Comparison of ENCODE assay signal across 24 mouse cellular contexts in the genomic region with DNA sequence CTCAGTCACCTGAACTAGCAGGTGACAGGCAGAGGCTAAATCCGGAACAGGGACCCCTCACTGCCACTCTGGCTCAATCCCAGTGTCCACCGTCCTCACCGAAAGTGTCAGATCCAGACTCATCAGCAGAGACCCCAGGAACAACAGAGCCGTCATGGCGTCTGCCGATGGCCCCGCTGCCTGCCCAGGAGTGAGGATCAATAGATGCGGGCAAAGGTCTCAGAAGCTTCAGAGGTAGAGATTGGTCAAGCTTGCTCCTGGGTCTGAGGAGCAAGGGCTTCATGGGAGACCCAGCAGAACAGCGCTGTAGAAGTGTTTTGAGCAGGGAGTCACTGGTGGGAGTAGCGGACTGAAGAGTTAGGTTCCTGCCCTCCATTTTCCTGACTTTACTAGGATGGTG. TPM values are rescaled to one million over a fixed set of nuclear protein-coding genes. Genes with fewer than 3 reads are reported as not detected.
DNase-seq lines count a peak whose midpoint lies in the region; ATAC-seq and TF ChIP-seq lines count a peak whose summit lies in the region.
"Had no signal": no experiment of that assay in that cellular context is flagged by ENCODE, and none has a peak within 500 bp of the region (broad histone marks: within the 10 kb centered on the region; RNA-seq: fewer than 3 reads in every experiment).

A gene (minus strand): TSS at position 181 of the 400 bp plus-strand sequence.

- WGBS in limb, embryonic 13.5 days, result 85% methylated on average over 10 of the region's 10 CpGs
- 91% methylated on average over 10 of the region's 10 CpGs for WGBS in limb, embryonic 10.5 days
- 67% methylated on average over 10 of the region's 10 CpGs for WGBS in liver, embryonic 13.5 days (ENCODE audit: insufficient replicate concordance)
- WGBS in liver, postnatal 0 days (ENCODE audit: insufficient replicate concordance), result 70% methylated on average over 10 of the region's 10 CpGs

- TF ChIP-seq CTCF in liver, postnatal 0 days (IDR thresholded peaks at IDR 0.05; ENCODE audit: low read depth), result no peak

- H3K27ac ChIP-seq in limb, embryonic 13.5 days, result no peak within 1 kb of the TSS
- no peak within 1 kb of the TSS for H3K27ac ChIP-seq in limb, embryonic 10.5 days
- no peak within 1 kb of the TSS; the same call in 1 of the 2 replicates for H3K27ac ChIP-seq in liver, embryonic 13.5 days
- H3K27ac ChIP-seq in liver, postnatal 0 days (ENCODE audit: low read depth), result peak within 1 kb of the TSS; percentile 77
- H3K27ac ChIP-seq: embryonic facial prominence, embryonic 10.5 days; forebrain, embryonic 15.5 days; heart, embryonic 10.5 days; hindbrain, embryonic 15.5 days had no signal

- no peak for DNase-seq in limb, embryonic 10.5 days (ENCODE audit: low spot score)
- no peak for DNase-seq in liver, embryonic 13.5 days
- peak; percentile 55 for DNase-seq in liver, postnatal 0 days
- DNase-seq in cerebellum, postnatal 10 days, result no peak
- no peak for DNase-seq in cerebellum, adult 11 months
- DNase-seq: adrenal gland, postnatal 25 days; cerebellum, adult 11-12 months; cerebellum, adult 9-10 months; cerebellum, postnatal 36 days; gastrocnemius, postnatal 36 days; heart, adult 11 months; heart, postnatal 10 days had no signal

- H3K9me3 ChIP-seq in limb, embryonic 13.5 days, result peaks cover 5% of the 10 kb centered on the region; the same call in 1 of the 2 replicates
- H3K9me3 ChIP-seq in limb, embryonic 10.5 days (replicated peaks), result no peaks in the 10 kb centered on the region
- H3K9me3 ChIP-seq in erythroblast, embryonic 14.5 days (ENCODE audit: control insufficient read depth, low read length), result no peaks in the 10 kb centered on the region
- no peaks in the 10 kb centered on the region for H3K9me3 ChIP-seq in liver, embryonic 13.5 days (replicated peaks)
- H3K9me3 ChIP-seq in liver, postnatal 0 days (ENCODE audit: low read length), result no peaks in the 10 kb centered on the region
- H3K9me3 ChIP-seq: embryonic facial prominence, embryonic 10.5 days; forebrain, embryonic 15.5 days; G1E; heart, embryonic 10.5 days; hindbrain, embryonic 15.5 days had no signal

- ATAC-seq in limb, embryonic 13.5 days (ENCODE audit: low FRiP score, low read depth), result no peak
- ATAC-seq in liver, embryonic 13.5 days (ENCODE audit: low read depth), result no peak
- ATAC-seq in liver, postnatal 0 days, result peak; percentile 43; the same call in 1 of the 2 replicates
- ATAC-seq: CD4-positive, CD25-positive, alpha-beta regulatory T cell, adult 4 months; forebrain, embryonic 15.5 days; intestine, embryonic 16.5 days had no signal

- H3K27me3 ChIP-seq in limb, embryonic 13.5 days, result peaks cover 15% of the 10 kb centered on the region
- peaks cover 15% of the 10 kb centered on the region for H3K27me3 ChIP-seq in limb, embryonic 10.5 days (ENCODE audit: low read depth, poor library complexity, severe bottlenecking)
- peaks cover 16% of the 10 kb centered on the region for H3K27me3 ChIP-seq in erythroblast, embryonic 14.5 days (ENCODE audit: control insufficient read depth)
- peaks cover 17% of the 10 kb centered on the region for H3K27me3 ChIP-seq in liver, embryonic 13.5 days
- peaks cover 5% of the 10 kb centered on the region for H3K27me3 ChIP-seq in liver, postnatal 0 days (ENCODE audit: insufficient read depth, low read length)

- H3K4me2 ChIP-seq in limb, embryonic 13.5 days (replicated peaks), result no peak within 1 kb of the TSS
- peak within 1 kb of the TSS; percentile 52 for H3K4me2 ChIP-seq in liver, embryonic 13.5 days
- H3K4me2 ChIP-seq in liver, postnatal 0 days (ENCODE audit: low read depth, low read length), result peak within 1 kb of the TSS; percentile 55
- H3K4me2 ChIP-seq: forebrain, embryonic 15.5 days; hindbrain, embryonic 15.5 days had no signal

- H3K4me1 ChIP-seq in limb, embryonic 13.5 days, result peaks cover 4% of the 10 kb centered on the region
- peaks cover 3% of the 10 kb centered on the region for H3K4me1 ChIP-seq in limb, embryonic 10.5 days
- H3K4me1 ChIP-seq in erythroblast, embryonic 14.5 days (ENCODE audit: control insufficient read depth), result no peaks in the 10 kb centered on the region
- H3K4me1 ChIP-seq in liver, embryonic 13.5 days (replicated peaks), result peaks cover 11% of the 10 kb centered on the region
- H3K4me1 ChIP-seq in liver, postnatal 0 days (ENCODE audit: insufficient read depth), result peaks cover 20% of the 10 kb centered on the region
- H3K4me1 ChIP-seq: forebrain, embryonic 15.5 days had no signal

- H3K4me3 ChIP-seq in limb, embryonic 13.5 days, result no peak within 1 kb of the TSS
- no peak within 1 kb of the TSS for H3K4me3 ChIP-seq in limb, embryonic 10.5 days
- H3K4me3 ChIP-seq in erythroblast, embryonic 14.5 days (replicated peaks), result peak within 1 kb of the TSS; percentile 26
- peak within 1 kb of the TSS; percentile 27 for H3K4me3 ChIP-seq in liver, embryonic 13.5 days (replicated peaks)
- H3K4me3 ChIP-seq in liver, postnatal 0 days (ENCODE audit: low read depth, low read length), result peak within 1 kb of the TSS; percentile 45
- H3K4me3 ChIP-seq: embryonic facial prominence, embryonic 10.5 days; forebrain, embryonic 15.5 days; heart, embryonic 10.5 days; hindbrain, embryonic 15.5 days had no signal

- peak within 1 kb of the TSS; percentile 32; the same call in 1 of the 2 replicates for H3K9ac ChIP-seq in limb, embryonic 13.5 days
- H3K9ac ChIP-seq in liver, embryonic 13.5 days, result peak within 1 kb of the TSS; percentile 43; the same call in 1 of the 2 replicates
- H3K9ac ChIP-seq in liver, postnatal 0 days (replicated peaks), result peak within 1 kb of the TSS; percentile 59
- H3K9ac ChIP-seq: forebrain, embryonic 15.5 days; hindbrain, embryonic 15.5 days had no signal

- no peak for TF ChIP-seq EP300 in liver, postnatal 0 days (IDR thresholded peaks at IDR 0.05; ENCODE audit: low read depth)

- no peaks in the 10 kb centered on the region for H3K36me3 ChIP-seq in limb, embryonic 13.5 days
- no peaks in the 10 kb centered on the region for H3K36me3 ChIP-seq in limb, embryonic 10.5 days
- no peaks in the 10 kb centered on the region; the same call in 1 of the 2 replicates for H3K36me3 ChIP-seq in erythroblast, embryonic 14.5 days (ENCODE audit: control insufficient read depth)
- no peaks in the 10 kb centered on the region for H3K36me3 ChIP-seq in liver, embryonic 13.5 days
- no peaks in the 10 kb centered on the region for H3K36me3 ChIP-seq in liver, postnatal 0 days (replicated peaks; ENCODE audit: insufficient read depth, low read length)
- H3K36me3 ChIP-seq: embryonic facial prominence, embryonic 10.5 days; forebrain, embryonic 15.5 days; G1E; heart, embryonic 10.5 days; hindbrain, embryonic 15.5 days had no signal

RNA-seq across cellular contexts. Expression of the gene that starts here (rescaled TPM):
- 0.08 and 0.51 TPM in 2 replicates for polyA plus RNA-seq in limb, embryonic 13.5 days (2015; fragmentation: Nextera tagmentation; extraction: Ambion mirVana)
- 0.14 TPM in 1 of 2 replicates, not detected in the other for polyA plus RNA-seq in limb, embryonic 10.5 days (2016; fragmentation: Nextera tagmentation; extraction: Ambion mirVana)
- polyA plus RNA-seq in erythroblast, embryonic 14.5 days (2012), result 0.09 and 0.25 TPM in 2 replicates
- polyA plus RNA-seq in liver, embryonic 13.5 days (2015; fragmentation: Nextera tagmentation; extraction: Ambion mirVana), result 56.5 and 59.8 TPM in 2 replicates
- 403 and 418 TPM in 2 replicates for polyA plus RNA-seq in liver, postnatal 0 days (2015; fragmentation: Nextera tagmentation; extraction: Ambion mirVana)
- polyA plus RNA-seq: CD4-positive, CD25-positive, alpha-beta regulatory T cell, adult 4 months; embryonic facial prominence, embryonic 10.5 days; embryonic facial prominence, embryonic 14.5 days; forebrain, embryonic 11.5 days; forebrain, embryonic 15.5 days; G1E; heart, embryonic 14.5 days had no signal

Comparison
In these comparisons a context has a peak if more than half of its experiments do, and no peak if none do; other contexts are left out.
1. RNA of the gene that starts here (polyA plus RNA-seq): 403 to 418 TPM in liver, postnatal 0 days and 56.5 to 59.8 TPM in liver, embryonic 13.5 days; 0.09 to 0.25 TPM in erythroblast, embryonic 14.5 days, 0.08 to 0.51 TPM in limb, embryonic 13.5 days and 0.14 TPM in limb, embryonic 10.5 days; every median in the first group is over 10 times any median in the second.
2. H3K4me3 ChIP-seq: peak in erythroblast, embryonic 14.5 days (single experiment), liver, embryonic 13.5 days (single experiment) and liver, postnatal 0 days (single experiment); none in limb, embryonic 13.5 days (single experiment) and limb, embryonic 10.5 days (single experiment).
3. Peak in every context shown above with its lines, with median percentiles within 50 percentile points of each other: H3K9ac ChIP-seq.